Mouse (Mus musculus): ENCODE data around the gene Tmem175. TPM values are rescaled to one million over a fixed set of nuclear protein-coding genes. Genes with fewer than 3 reads are reported as not detected.
"Not testable (repeated sequence)": the region's sequence is repeated elsewhere in the genome, so short reads cannot be mapped to it uniquely, and the experiment has no call there.

Tmem175 gene
- polyA plus RNA-seq (2016; fragmentation: Nextera tagmentation; extraction: Ambion mirVana), result 18.1 and 18.3 TPM in 2 replicates

- Histone ChIP-seq H3K4me2 (replicated peaks) (peak within 1 kb of the TSS; percentile 89), H3K4me1 (peaks cover 18% of the 10 kb centered on the region), H3K9ac (peak within 1 kb of the TSS; percentile 89), H3K36me3 (no peaks in the 10 kb centered on the region), H3K4me3 (peak within 1 kb of the TSS; percentile 82), H3K9me3 (no peaks in the 10 kb centered on the region), H3K27me3 (replicated peaks) (no peaks in the 10 kb centered on the region), H3K27ac (peak within 1 kb of the TSS; percentile 79)
- peak; percentile 97 for ATAC-seq (ENCODE audit: low FRiP score, low read depth)
- WGBS, result 1% methylated on average over 58 of the region's 58 CpGs
Measured at GRCm38 (mm10) chr5:108629634-108630483, at the start of gene Tmem175, which contains the start of gene Gak. Gene Tmem175 (plus strand): TSS chr5:108629770. Gene Gak (minus strand): TSS chr5:108629755.

- Histone ChIP-seq H3K4me1 (no peaks in the 10 kb centered on the region), H3K9me3 (no peaks in the 10 kb centered on the region), H3K36me3 (peaks cover 70% of the 10 kb centered on the region), H3K4me3 (no peak overlapping the region), H3K27me3 (replicated peaks) (no peaks in the 10 kb centered on the region), H3K4me2 (replicated peaks) (no peak overlapping the region), H3K27ac (no peak overlapping the region), H3K9ac (no peak overlapping the region)
- ATAC-seq (ENCODE audit: low FRiP score, low read depth), result no peak
- WGBS, result 88% methylated on average over 3 of the region's 3 CpGs
Measured at GRCm38 (mm10) chr5:108581361-108581891, 48.1 kb upstream of the Tmem175 start.

GRCm38 (mm10) chr5:108599923-108600322 is 29.6 kb upstream of the Tmem175 start:
- Histone ChIP-seq H3K4me2 (replicated peaks) (no peak overlapping the region), H3K9ac (no peak overlapping the region), H3K27ac (no peak overlapping the region), H3K27me3 (replicated peaks) (no peaks in the 10 kb centered on the region), H3K4me1 (no peaks in the 10 kb centered on the region), H3K36me3 (peaks cover 95% of the 10 kb centered on the region), H3K9me3 (no peaks in the 10 kb centered on the region), H3K4me3 (no peak overlapping the region)
- no peak for ATAC-seq (ENCODE audit: low FRiP score, low read depth)
- 90% methylated on average over 1 of the region's 1 CpGs for WGBS

GRCm38 (mm10) chr5:108602537-108602936 is 27.0 kb upstream of the Tmem175 start:
- H3K9me3 ChIP-seq, result no peaks in the 10 kb centered on the region
- no peaks in the 10 kb centered on the region for H3K27me3 ChIP-seq (replicated peaks)
- H3K4me3 ChIP-seq, result no peak overlapping the region
- WGBS, result 94% methylated on average over 9 of the region's 9 CpGs
- H3K9ac ChIP-seq, result no peak overlapping the region
- no peak overlapping the region for H3K27ac ChIP-seq
- no peak for ATAC-seq (ENCODE audit: low FRiP score, low read depth)
- peaks cover 95% of the 10 kb centered on the region for H3K36me3 ChIP-seq
- H3K4me1 ChIP-seq, result no peaks in the 10 kb centered on the region
- no peak overlapping the region for H3K4me2 ChIP-seq (replicated peaks)

GRCm38 (mm10) chr5:108610426-108610825 is 19.1 kb upstream of the Tmem175 start:
- WGBS, result 88% methylated on average over 1 of the region's 1 CpGs
- H3K4me3 ChIP-seq, result no peak overlapping the region
- H3K4me1 ChIP-seq, result no peaks in the 10 kb centered on the region
- H3K4me2 ChIP-seq (replicated peaks), result no peak overlapping the region
- ATAC-seq (ENCODE audit: low FRiP score, low read depth), result no peak
- no peaks in the 10 kb centered on the region for H3K27me3 ChIP-seq (replicated peaks)
- H3K36me3 ChIP-seq, result peaks cover 94% of the 10 kb centered on the region
- H3K27ac ChIP-seq, result no peak overlapping the region
- no peaks in the 10 kb centered on the region for H3K9me3 ChIP-seq
- H3K9ac ChIP-seq, result no peak overlapping the region

- Histone ChIP-seq H3K4me3 (no peak overlapping the region), H3K27me3 (replicated peaks) (no peaks in the 10 kb centered on the region), H3K9me3 (no peaks in the 10 kb centered on the region), H3K27ac (no peak overlapping the region), H3K36me3 (peaks cover 58% of the 10 kb centered on the region), H3K9ac (no peak overlapping the region), H3K4me1 (no peaks in the 10 kb centered on the region), H3K4me2 (replicated peaks) (no peak overlapping the region)
- ATAC-seq (ENCODE audit: low FRiP score, low read depth), result no peak
- 79% methylated on average over 2 of the region's 2 CpGs for WGBS
Measured at GRCm38 (mm10) chr5:108621870-108622269, 7.7 kb upstream of the Tmem175 start.

- Histone ChIP-seq H3K9ac (no peak overlapping the region), H3K27ac (no peak overlapping the region), H3K4me3 (no peak overlapping the region), H3K4me2 (replicated peaks) (no peak overlapping the region), H3K27me3 (replicated peaks) (no peaks in the 10 kb centered on the region), H3K9me3 (no peaks in the 10 kb centered on the region), H3K4me1 (peaks cover 18% of the 10 kb centered on the region), H3K36me3 (peaks cover 33% of the 10 kb centered on the region)
- WGBS, result 93% methylated on average over 4 of the region's 4 CpGs
- no peak for ATAC-seq (ENCODE audit: low FRiP score, low read depth)
Measured at GRCm38 (mm10) chr5:108626050-108626660, 3.4 kb upstream of the Tmem175 start.

GRCm38 (mm10) chr5:108628891-108629633 is 508 bp upstream of the Tmem175 start:
- peak; percentile 84 for ATAC-seq (ENCODE audit: low FRiP score, low read depth)
- Histone ChIP-seq H3K36me3 (peaks cover 7% of the 10 kb centered on the region), H3K9ac (peak overlapping the region; percentile 89), H3K9me3 (no peaks in the 10 kb centered on the region), H3K27me3 (replicated peaks) (no peaks in the 10 kb centered on the region), H3K4me2 (replicated peaks) (peak overlapping the region; percentile 89), H3K4me3 (peak overlapping the region; percentile 82), H3K4me1 (peaks cover 18% of the 10 kb centered on the region), H3K27ac (peak overlapping the region; percentile 79)
- WGBS, result 2% methylated on average over 32 of the region's 32 CpGs

GRCm38 (mm10) chr5:108633676-108634075 is 4.1 kb downstream of the Tmem175 start:
- no peaks in the 10 kb centered on the region for H3K27me3 ChIP-seq (replicated peaks)
- H3K9me3 ChIP-seq, result no peaks in the 10 kb centered on the region
- peaks cover 5% of the 10 kb centered on the region; the same call in 1 of the 2 replicates for H3K36me3 ChIP-seq
- no peak overlapping the region for H3K4me2 ChIP-seq (replicated peaks)
- no peak overlapping the region for H3K27ac ChIP-seq
- peaks cover 9% of the 10 kb centered on the region for H3K4me1 ChIP-seq
- WGBS, result 94% methylated on average over 4 of the region's 4 CpGs
- no peak for ATAC-seq (ENCODE audit: low FRiP score, low read depth)
- no peak overlapping the region for H3K9ac ChIP-seq
- H3K4me3 ChIP-seq, result no peak overlapping the region

- H3K36me3 ChIP-seq; ATAC-seq (ENCODE audit: low FRiP score, low read depth); H3K4me3 ChIP-seq; H3K27me3 ChIP-seq (replicated peaks); H3K4me1 ChIP-seq; H3K9ac ChIP-seq; H3K27ac ChIP-seq; H3K9me3 ChIP-seq; H3K4me2 ChIP-seq (replicated peaks): not testable (repeated sequence)
- WGBS, result 74% methylated on average over 3 of the region's 3 CpGs
Measured at GRCm38 (mm10) chr5:108634088-108634487, 4.5 kb downstream of the Tmem175 start.

- H3K27me3 ChIP-seq (replicated peaks), result no peaks in the 10 kb centered on the region
- ATAC-seq (ENCODE audit: low FRiP score, low read depth), result no peak
- H3K36me3 ChIP-seq, result peaks cover 9% of the 10 kb centered on the region; the same call in 1 of the 2 replicates
- no peak overlapping the region for H3K4me2 ChIP-seq (replicated peaks)
- H3K9me3 ChIP-seq, result no peaks in the 10 kb centered on the region
- no peaks in the 10 kb centered on the region for H3K4me1 ChIP-seq
- no peak overlapping the region for H3K27ac ChIP-seq
- H3K9ac ChIP-seq, result no peak overlapping the region
- WGBS, result 84% methylated on average over 4 of the region's 4 CpGs
- H3K4me3 ChIP-seq, result no peak overlapping the region
Measured at GRCm38 (mm10) chr5:108636172-108636571, 6.6 kb downstream of the Tmem175 start.

GRCm38 (mm10) chr5:108643674-108644073 is 14.1 kb downstream of the Tmem175 start:
- Histone ChIP-seq H3K27ac (no peak overlapping the region), H3K4me2 (replicated peaks) (no peak overlapping the region), H3K9ac (no peak overlapping the region), H3K4me3 (no peak overlapping the region), H3K9me3 (no peaks in the 10 kb centered on the region), H3K27me3 (replicated peaks) (no peaks in the 10 kb centered on the region), H3K36me3 (peaks cover 48% of the 10 kb centered on the region), H3K4me1 (no peaks in the 10 kb centered on the region)
- 81% methylated on average over 2 of the region's 2 CpGs for whole genome bisulfite sequencing
- ATAC-seq (ENCODE audit: low FRiP score, low read depth), result no peak
